Mouse (Mus musculus): ENCODE measurements at regions not wholly inside any gene's neighbourhood (a gene's known extent, or its start where the extent isn't known, plus 50 kb on each side); places are given as distances from the start of the nearest gene placed in this dataset.

DNA sequence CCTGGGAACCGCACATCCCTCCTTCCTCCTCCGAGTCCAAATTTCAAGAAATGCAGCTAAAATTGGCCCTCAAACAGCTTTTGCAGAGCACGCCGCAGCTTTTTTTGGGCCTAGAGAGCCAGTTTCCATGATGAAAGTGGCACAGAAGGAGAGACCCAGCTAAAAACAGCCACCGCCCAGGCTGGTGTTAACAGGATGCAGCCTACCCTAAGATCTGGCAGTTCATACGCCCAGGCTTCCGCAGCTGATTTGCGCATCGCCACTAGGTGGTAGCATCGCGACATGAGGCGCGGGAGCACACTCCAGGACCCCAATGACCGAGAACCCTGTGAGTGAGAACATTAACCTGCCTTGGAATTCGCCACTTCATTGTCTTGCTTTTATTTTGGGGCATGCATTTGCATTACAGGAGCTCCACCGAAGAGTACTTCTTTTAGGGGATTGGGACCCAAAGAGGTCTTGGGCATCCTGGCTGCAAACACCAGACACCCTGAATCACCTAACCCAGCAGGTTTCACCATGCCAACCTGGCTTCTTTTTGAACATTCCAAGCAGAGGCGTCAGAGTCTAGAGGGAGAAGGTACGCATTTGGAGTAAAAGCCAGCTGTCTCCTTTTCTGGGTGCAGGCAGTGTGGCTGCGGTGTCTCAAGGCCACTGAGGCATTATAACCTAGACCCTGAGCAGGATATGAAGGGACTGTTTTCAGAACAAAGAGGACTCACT is 179.6 kb downstream of the 1810013L24Rik start:
- Histone ChIP-seq H3K4me3 (ENCODE audit: low read depth, low read length) (no peak overlapping the region), H3K9ac (ENCODE audit: low read depth, low read length) (no peak overlapping the region), H3K27me3 (ENCODE audit: control insufficient read depth, insufficient read depth, low read depth, low read length) (no peaks in the 10 kb centered on the region), H3K4me1 (ENCODE audit: control insufficient read depth, low read depth, low read length) (no peaks in the 10 kb centered on the region), H3K36me3 (ENCODE audit: control insufficient read depth, insufficient read depth) (no peaks in the 10 kb centered on the region), H3K27ac (ENCODE audit: low read length) (no peak overlapping the region), H3K4me2 (ENCODE audit: low read depth, low read length) (no peak overlapping the region), H3K9me3 (replicated peaks; ENCODE audit: control insufficient read depth, low read length) (no peaks in the 10 kb centered on the region)
- 14% methylated on average over 19 of the region's 19 CpGs for WGBS (ENCODE audit: insufficient replicate concordance)
- ATAC-seq (ENCODE audit: low read depth) = no peak

DNA sequence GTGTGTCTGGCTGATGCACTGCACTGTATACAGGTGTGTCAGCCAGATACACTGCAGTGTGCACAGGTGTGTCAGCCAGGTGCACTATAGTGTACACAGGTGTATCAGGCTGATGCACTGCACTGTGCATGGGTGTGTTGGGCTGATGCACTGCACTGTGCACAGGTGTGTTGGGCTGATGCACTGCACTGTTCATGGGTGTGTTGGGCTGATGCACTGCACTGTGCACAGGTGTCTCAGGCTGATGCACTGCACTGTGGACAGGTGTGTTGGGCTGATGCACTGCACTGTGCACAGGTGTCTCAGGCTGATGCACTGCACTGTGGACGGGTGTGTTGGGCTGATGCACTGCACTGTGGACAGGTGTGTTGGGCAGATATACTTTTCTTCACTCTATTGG is 181.2 kb downstream of the 1810013L24Rik start:
- WGBS (ENCODE audit: insufficient replicate concordance) = 36% methylated on average over 1 of the region's 1 CpGs
- no peak for ATAC-seq (ENCODE audit: low read depth)
- H3K9me3 ChIP-seq (replicated peaks; ENCODE audit: control insufficient read depth, low read length) = no peaks in the 10 kb centered on the region

DNA sequence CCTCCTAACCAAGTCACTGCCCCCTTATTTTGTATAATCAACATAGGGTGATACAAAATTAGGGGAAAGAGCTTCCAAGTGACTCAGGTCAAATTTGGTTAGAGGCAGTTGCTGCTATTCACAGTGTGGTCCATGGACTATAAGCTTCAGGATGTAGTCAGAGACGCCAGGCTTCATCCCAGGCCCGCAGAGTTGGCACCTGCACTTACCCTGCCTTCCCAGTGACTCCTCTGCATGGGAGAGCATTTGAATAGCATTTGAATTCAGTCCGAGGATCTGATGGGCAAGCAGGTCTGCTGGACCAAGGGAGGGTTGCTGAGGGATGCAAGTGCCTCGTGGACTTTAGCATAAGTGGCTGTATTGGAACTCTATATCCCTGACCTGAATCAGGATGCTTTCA is 181.8 kb downstream of the 1810013L24Rik start:
- H3K27ac ChIP-seq (ENCODE audit: low read length) = no peak overlapping the region
- WGBS (ENCODE audit: insufficient replicate concordance) = 39% methylated on average over 4 of the region's 4 CpGs
- H3K36me3 ChIP-seq (ENCODE audit: control insufficient read depth, insufficient read depth) = no peaks in the 10 kb centered on the region
- H3K4me1 ChIP-seq (ENCODE audit: control insufficient read depth, low read depth, low read length) = no peaks in the 10 kb centered on the region
- H3K27me3 ChIP-seq (ENCODE audit: control insufficient read depth, insufficient read depth, low read depth, low read length) = no peaks in the 10 kb centered on the region
- H3K9ac ChIP-seq (ENCODE audit: low read depth, low read length) = no peak overlapping the region
- no peak overlapping the region for H3K4me2 ChIP-seq (ENCODE audit: low read depth, low read length)
- no peak for ATAC-seq (ENCODE audit: low read depth)
- H3K9me3 ChIP-seq (replicated peaks; ENCODE audit: control insufficient read depth, low read length) = no peaks in the 10 kb centered on the region
- H3K4me3 ChIP-seq (ENCODE audit: low read depth, low read length) = no peak overlapping the region

More for the DNA sequence above, 181.2 kb downstream of the 1810013L24Rik start:
- Histone ChIP-seq H3K27me3 (ENCODE audit: control insufficient read depth, insufficient read depth, low read depth, low read length) (no peaks in the 10 kb centered on the region), H3K4me3 (ENCODE audit: low read depth, low read length) (no peak overlapping the region), H3K4me1 (ENCODE audit: control insufficient read depth, low read depth, low read length) (no peaks in the 10 kb centered on the region), H3K36me3 (ENCODE audit: control insufficient read depth, insufficient read depth) (no peaks in the 10 kb centered on the region), H3K9ac (ENCODE audit: low read depth, low read length) (no peak overlapping the region), H3K4me2 (ENCODE audit: low read depth, low read length) (no peak overlapping the region), H3K27ac (ENCODE audit: low read length) (no peak overlapping the region)

DNA sequence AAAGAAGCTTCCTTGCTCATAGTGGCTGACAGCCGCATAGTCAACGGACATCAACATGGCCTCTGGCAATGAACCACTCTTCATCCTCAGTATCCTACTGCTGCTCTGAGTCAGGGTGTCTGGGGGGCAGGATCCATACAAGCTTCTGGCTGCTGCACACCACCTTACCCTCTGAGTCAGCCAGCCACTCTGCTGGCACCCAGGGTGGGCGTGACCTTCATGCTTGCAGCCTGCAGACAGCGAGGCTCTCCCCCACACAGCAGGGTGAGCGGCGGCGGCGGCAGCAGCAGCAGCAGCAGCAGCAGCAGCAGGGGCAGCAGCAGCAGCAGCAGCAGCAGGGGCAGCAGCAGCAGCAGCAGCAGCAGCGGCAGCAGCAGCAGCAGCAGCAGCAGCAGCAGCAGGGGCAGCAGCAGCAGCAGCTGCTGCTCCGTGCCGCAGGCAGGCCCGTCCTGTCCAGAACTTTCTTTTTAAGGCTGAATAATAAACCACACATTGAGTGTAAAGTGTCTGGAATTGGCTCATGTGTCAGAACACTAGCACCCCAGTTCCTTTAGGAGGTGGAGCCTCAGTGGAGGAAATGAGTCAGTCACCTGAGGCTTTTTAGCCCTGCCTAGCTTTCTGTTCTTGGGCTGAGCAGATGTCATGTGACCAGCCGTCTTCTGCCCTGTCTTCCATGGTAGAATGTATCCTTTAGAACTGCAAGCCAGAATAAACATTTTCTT is 186.3 kb downstream of the 1810013L24Rik start:
- ATAC-seq (ENCODE audit: low read depth) = no peak
- Histone ChIP-seq H3K36me3 (ENCODE audit: control insufficient read depth, insufficient read depth) (no peaks in the 10 kb centered on the region), H3K4me1 (ENCODE audit: control insufficient read depth, low read depth, low read length) (no peaks in the 10 kb centered on the region), H3K9me3 (replicated peaks; ENCODE audit: control insufficient read depth, low read length) (no peaks in the 10 kb centered on the region), H3K27ac (ENCODE audit: low read length) (no peak overlapping the region), H3K9ac (ENCODE audit: low read depth, low read length) (no peak overlapping the region), H3K4me2 (ENCODE audit: low read depth, low read length) (no peak overlapping the region), H3K4me3 (ENCODE audit: low read depth, low read length) (no peak overlapping the region), H3K27me3 (ENCODE audit: control insufficient read depth, insufficient read depth, low read depth, low read length) (no peaks in the 10 kb centered on the region)
- WGBS (ENCODE audit: insufficient replicate concordance) = 80% methylated on average over 13 of the region's 13 CpGs

DNA sequence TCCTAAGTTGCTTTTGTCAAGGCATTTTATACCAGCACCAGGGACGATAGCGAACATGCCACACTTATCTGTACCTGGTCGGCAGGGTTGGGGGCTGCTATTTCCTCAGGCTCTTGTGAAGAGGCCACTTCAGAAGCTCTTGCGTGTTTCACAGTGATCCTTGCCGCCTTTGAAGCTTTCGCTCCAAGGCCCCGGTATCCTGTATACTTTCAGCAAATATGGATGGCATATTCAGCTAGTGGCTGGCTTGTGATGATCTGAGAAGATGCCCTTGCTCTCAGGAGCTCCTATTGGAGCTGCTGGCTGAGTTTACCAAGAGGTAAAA is 186.8 kb downstream of the 1810013L24Rik start:
- H3K4me3 ChIP-seq (ENCODE audit: low read depth, low read length) = no peak overlapping the region
- 80% methylated on average over 7 of the region's 7 CpGs for WGBS (ENCODE audit: insufficient replicate concordance)
- H3K4me2 ChIP-seq (ENCODE audit: low read depth, low read length) = no peak overlapping the region
- no peaks in the 10 kb centered on the region for H3K36me3 ChIP-seq (ENCODE audit: control insufficient read depth, insufficient read depth)
- no peaks in the 10 kb centered on the region for H3K9me3 ChIP-seq (replicated peaks; ENCODE audit: control insufficient read depth, low read length)
- H3K27ac ChIP-seq (ENCODE audit: low read length) = no peak overlapping the region
- H3K9ac ChIP-seq (ENCODE audit: low read depth, low read length) = no peak overlapping the region
- H3K4me1 ChIP-seq (ENCODE audit: control insufficient read depth, low read depth, low read length) = no peaks in the 10 kb centered on the region
- H3K27me3 ChIP-seq (ENCODE audit: control insufficient read depth, insufficient read depth, low read depth, low read length) = no peaks in the 10 kb centered on the region
- ATAC-seq (ENCODE audit: low read depth) = no peak

DNA sequence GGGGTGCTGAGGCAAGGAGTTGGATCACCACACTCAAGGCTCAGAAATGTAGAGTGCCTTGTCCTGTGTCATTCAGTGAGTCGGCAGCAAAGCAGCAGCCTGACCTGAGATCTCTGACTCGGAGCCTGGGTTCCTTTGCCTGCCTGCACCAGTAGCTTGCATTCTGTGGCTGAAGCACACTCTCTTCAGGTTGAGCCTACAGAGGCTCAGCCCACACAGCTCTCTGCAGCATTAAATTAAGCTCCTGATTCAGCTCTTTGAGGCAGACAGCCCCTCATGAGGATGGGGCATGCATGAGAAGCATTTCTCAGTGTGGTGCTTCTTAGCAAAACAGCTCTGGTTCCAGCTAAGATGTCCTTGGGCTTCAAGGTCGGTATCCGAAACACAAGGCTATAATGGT is 200.8 kb downstream of the 1810013L24Rik start:
- no peak overlapping the region for H3K4me3 ChIP-seq (ENCODE audit: low read depth, low read length)
- no peaks in the 10 kb centered on the region for H3K27me3 ChIP-seq (ENCODE audit: control insufficient read depth, insufficient read depth, low read depth, low read length)
- H3K27ac ChIP-seq (ENCODE audit: low read length) = no peak overlapping the region
- no peaks in the 10 kb centered on the region for H3K4me1 ChIP-seq (ENCODE audit: control insufficient read depth, low read depth, low read length)
- no peaks in the 10 kb centered on the region for H3K36me3 ChIP-seq (ENCODE audit: control insufficient read depth, insufficient read depth)
- no peak for ATAC-seq (ENCODE audit: low read depth)
- WGBS (ENCODE audit: insufficient replicate concordance) = 54% methylated on average over 4 of the region's 4 CpGs
- no peak overlapping the region for H3K4me2 ChIP-seq (ENCODE audit: low read depth, low read length)
- H3K9ac ChIP-seq (ENCODE audit: low read depth, low read length) = no peak overlapping the region
- H3K9me3 ChIP-seq (replicated peaks; ENCODE audit: control insufficient read depth, low read length) = no peaks in the 10 kb centered on the region

DNA sequence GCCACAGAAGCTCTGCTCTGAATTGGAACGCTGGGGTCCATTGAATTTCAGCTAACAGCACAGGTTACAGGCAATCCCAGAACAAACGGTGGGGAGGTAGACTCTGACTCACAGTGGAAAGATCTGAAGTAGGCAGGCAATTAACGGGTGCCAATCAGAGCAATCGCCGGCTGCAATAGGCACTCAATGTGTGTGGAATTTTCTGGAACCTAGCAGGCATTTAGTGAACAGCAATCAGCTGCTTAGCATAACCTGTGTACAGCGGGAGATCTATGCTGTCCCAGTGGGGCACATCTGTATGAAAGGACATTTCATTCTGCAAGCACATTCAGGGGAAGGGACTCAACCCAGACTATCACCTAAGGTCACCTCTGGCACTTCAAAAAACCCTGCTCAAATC is 213.4 kb downstream of the 1810013L24Rik start:
- ATAC-seq (ENCODE audit: low read depth) = no peak
- Histone ChIP-seq H3K9me3 (replicated peaks; ENCODE audit: control insufficient read depth, low read length) (no peaks in the 10 kb centered on the region), H3K27me3 (ENCODE audit: control insufficient read depth, insufficient read depth, low read depth, low read length) (no peaks in the 10 kb centered on the region), H3K4me1 (ENCODE audit: control insufficient read depth, low read depth, low read length) (no peaks in the 10 kb centered on the region), H3K9ac (ENCODE audit: low read depth, low read length) (no peak overlapping the region), H3K27ac (ENCODE audit: low read length) (no peak overlapping the region), H3K4me2 (ENCODE audit: low read depth, low read length) (no peak overlapping the region), H3K36me3 (ENCODE audit: control insufficient read depth, insufficient read depth) (no peaks in the 10 kb centered on the region), H3K4me3 (ENCODE audit: low read depth, low read length) (no peak overlapping the region)
- WGBS (ENCODE audit: insufficient replicate concordance) = 68% methylated on average over 6 of the region's 6 CpGs

DNA sequence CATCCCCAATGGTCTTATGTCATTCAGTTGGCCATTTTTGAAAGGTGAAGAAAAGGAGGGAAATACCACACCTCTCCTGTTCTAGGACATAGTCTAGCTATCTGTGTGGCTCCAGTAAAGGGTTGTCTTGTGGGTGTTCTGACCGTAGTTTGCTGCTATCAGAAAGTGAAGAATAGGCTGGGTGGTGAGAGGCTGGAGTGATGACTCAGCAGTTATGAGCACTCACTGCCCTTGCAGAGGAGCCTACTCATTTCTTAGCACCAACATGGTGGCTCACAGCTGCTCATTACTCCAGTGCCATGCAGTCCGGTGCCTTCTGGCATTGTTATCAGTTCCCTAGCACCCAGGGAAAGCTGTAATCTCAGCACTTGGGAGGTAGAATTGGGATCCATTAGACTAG is 217.0 kb downstream of the 1810013L24Rik start:
- no peak overlapping the region for H3K4me3 ChIP-seq (ENCODE audit: low read depth, low read length)
- H3K4me2 ChIP-seq (ENCODE audit: low read depth, low read length) = no peak overlapping the region
- WGBS (ENCODE audit: insufficient replicate concordance) = 58% methylated on average over 2 of the region's 2 CpGs
- no peak overlapping the region for H3K9ac ChIP-seq (ENCODE audit: low read depth, low read length)
- no peaks in the 10 kb centered on the region for H3K27me3 ChIP-seq (ENCODE audit: control insufficient read depth, insufficient read depth, low read depth, low read length)
- H3K27ac ChIP-seq (ENCODE audit: low read length) = no peak overlapping the region
- H3K9me3 ChIP-seq (replicated peaks; ENCODE audit: control insufficient read depth, low read length) = no peaks in the 10 kb centered on the region
- no peaks in the 10 kb centered on the region for H3K36me3 ChIP-seq (ENCODE audit: control insufficient read depth, insufficient read depth)
- ATAC-seq (ENCODE audit: low read depth) = 0 out of 2 replicates have a peak, but pooled peaks have one; percentile 24
- H3K4me1 ChIP-seq (ENCODE audit: control insufficient read depth, low read depth, low read length) = no peaks in the 10 kb centered on the region

DNA sequence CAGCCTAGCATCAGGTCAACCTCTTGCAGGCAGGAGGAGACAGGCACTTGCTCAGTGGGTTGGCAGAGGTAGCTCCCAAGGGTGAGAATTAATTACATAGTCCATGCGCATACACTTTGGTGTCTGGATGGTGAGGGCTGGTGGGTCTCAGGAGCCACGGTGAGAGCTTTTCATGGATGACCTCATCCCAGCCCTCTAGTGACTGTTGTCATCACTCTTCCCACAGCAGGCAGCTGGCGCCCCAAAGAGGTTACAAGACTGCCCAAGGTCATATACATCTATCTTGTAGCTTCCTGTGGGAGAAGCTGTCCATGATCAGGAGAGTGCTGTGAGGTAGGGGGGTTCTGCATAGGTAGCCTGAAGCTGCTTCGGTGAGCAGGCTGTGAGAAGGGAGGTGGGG is 224.5 kb downstream of the 1810013L24Rik start:
- no peak for ATAC-seq (ENCODE audit: low read depth)

More for the DNA sequence above, 224.5 kb downstream of the 1810013L24Rik start:
- Histone ChIP-seq H3K27ac (ENCODE audit: low read length) (no peak overlapping the region), H3K27me3 (ENCODE audit: control insufficient read depth, insufficient read depth, low read depth, low read length) (no peaks in the 10 kb centered on the region), H3K4me3 (ENCODE audit: low read depth, low read length) (no peak overlapping the region), H3K4me1 (ENCODE audit: control insufficient read depth, low read depth, low read length) (no peaks in the 10 kb centered on the region), H3K36me3 (ENCODE audit: control insufficient read depth, insufficient read depth) (no peaks in the 10 kb centered on the region), H3K4me2 (ENCODE audit: low read depth, low read length) (no peak overlapping the region), H3K9ac (ENCODE audit: low read depth, low read length) (no peak overlapping the region), H3K9me3 (replicated peaks; ENCODE audit: control insufficient read depth, low read length) (no peaks in the 10 kb centered on the region)
- WGBS (ENCODE audit: insufficient replicate concordance) = 43% methylated on average over 4 of the region's 4 CpGs
